Mouse (Mus musculus) midbrain, embryonic 11.5 days (tissue): Measurements from ENCODE around the gene Cdc42se1. TPM values are rescaled to one million over a fixed set of nuclear protein-coding genes. Genes with fewer than 3 reads are reported as not detected.
A peak's percentile ranks its signal among the peaks of the same experiment; 100 is the strongest.

ENCODE experiments used
- ATAC-seq: fragments of 200-750 bp; cut with Nextera tagmentation; 2 replicates; pipeline ENCODE4 v1.8.0; 2017; ENCODE audit warnings: moderate TSS enrichment, moderate library complexity; ENCODE audit not compliant: low FRiP score
- DNase-seq: peaks from one replicate; pipeline ENCODE4 v3.0.0; 2015; ENCODE audit warnings: low spot score; ENCODE audit errors: missing footprints
- H3K27ac ChIP-seq: fragments of 300-500 bp; sonication (generic); 2 replicates; pipeline ENCODE4 v1.5.1; 2014; ENCODE audit warnings: low read depth, low read length
- H3K27me3 ChIP-seq: fragments of 300-500 bp; sonication (generic); 2 replicates; pipeline ENCODE4 v1.6.1; 2014; ENCODE audit warnings: mild to moderate bottlenecking, low read length, moderate library complexity, mixed read lengths; ENCODE audit not compliant: control insufficient read depth, insufficient read depth
- H3K36me3 ChIP-seq: fragments of 300-500 bp; sonication (generic); 2 replicates; pipeline ENCODE4 v1.6.1; 2014; ENCODE audit warnings: mild to moderate bottlenecking, low read length, moderate library complexity, mixed read lengths; ENCODE audit not compliant: control insufficient read depth, insufficient read depth
- H3K4me1 ChIP-seq: fragments of 300-500 bp; sonication (generic); 2 replicates; pipeline ENCODE4 v1.6.1; 2014; ENCODE audit warnings: low read length; ENCODE audit not compliant: control insufficient read depth, insufficient read depth
- H3K4me2 ChIP-seq: fragments of 300-500 bp; sonication (generic); 2 replicates; pipeline ENCODE4 v1.6.1; 2014; ENCODE audit warnings: mild to moderate bottlenecking, moderate library complexity
- H3K4me3 ChIP-seq: fragments of 300-500 bp; sonication (generic); 2 replicates; pipeline ENCODE4 v1.5.1; 2014; ENCODE audit warnings: low read depth, low read length
- H3K9ac ChIP-seq: fragments of 300-500 bp; sonication (generic); 2 replicates; pipeline ENCODE4 v1.6.1; 2014; ENCODE audit warnings: low read length
- H3K9me3 ChIP-seq: fragments of 300-500 bp; sonication (generic); 2 replicates; pipeline ENCODE4 v1.6.1; 2016; ENCODE audit warnings: low read length; ENCODE audit not compliant: control insufficient read depth
- WGBS: fragments of 180-500 bp; shearing (Covaris S2); extraction: QIAGEN DNeasy Blood & Tissue Kit; methylation state at CpG from one replicate; pipeline ENCODE4 v1.1.7; 2014; 5-methylcytosine and 5-hydroxymethylcytosine counted together
- polyA plus RNA-seq: library from polyadenylated mRNA; unstranded; fragments of >200 nt; fragmentation: Nextera tagmentation; extraction: Ambion mirVana; gene quantifications from 2 replicates; pipeline ENCODE4 v1.2.1, GENCODE M21; 2014

The Cdc42se1 gene
- polyA plus RNA-seq, 1 experiment from 2014 or later = 106 TPM

DNA sequence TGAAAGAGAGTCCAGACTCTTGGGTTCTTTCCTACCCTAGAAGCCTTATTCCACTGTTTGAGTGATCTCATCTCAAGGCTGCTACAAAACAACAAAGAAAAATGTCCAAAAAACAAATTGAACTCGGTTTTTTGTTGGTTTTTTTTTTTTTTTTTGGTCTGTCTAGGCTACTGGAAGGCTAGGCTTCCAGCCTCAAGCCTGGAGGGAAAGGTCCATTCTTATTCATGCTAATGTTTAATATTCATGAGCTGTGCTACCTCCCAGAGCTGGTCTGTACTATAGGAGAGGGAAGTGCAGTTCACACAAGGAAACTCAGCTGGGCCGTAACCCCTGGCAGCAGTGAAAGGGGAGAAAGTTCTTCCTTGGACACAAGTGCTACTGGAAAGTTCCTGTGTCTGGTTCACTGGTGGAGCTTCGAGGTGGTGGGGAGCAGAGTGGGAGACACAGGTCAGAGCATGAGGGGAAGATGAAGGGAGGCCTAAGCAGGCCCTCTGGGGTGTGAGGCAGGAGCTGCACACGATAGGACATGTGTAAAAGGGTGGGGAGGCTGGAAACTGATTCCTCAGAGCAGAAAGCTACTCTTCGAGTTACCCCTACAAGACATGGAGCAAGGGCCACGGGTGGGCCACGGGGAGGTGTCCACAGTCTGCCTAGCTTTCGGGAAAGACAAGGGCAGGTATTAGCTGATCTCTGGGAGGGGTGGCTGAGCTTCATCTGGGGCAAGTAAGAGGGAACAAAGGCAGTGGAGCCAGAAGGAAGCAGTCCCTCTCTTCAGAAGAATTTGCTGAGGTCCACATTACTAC, 2.2 kb downstream of the Cdc42se1 start:
- peak; percentile 51 for ATAC-seq
- Histone ChIP-seq H3K27ac (peak overlapping the region; percentile 79), H3K9me3 (no peaks in the 10 kb centered on the region), H3K4me2 (peak overlapping the region; percentile 96), H3K4me3 (peak overlapping the region; percentile 72), H3K27me3 (no peaks in the 10 kb centered on the region), H3K36me3 (peaks cover 35% of the 10 kb centered on the region), H3K9ac (peak overlapping the region; percentile 80), H3K4me1 (peaks cover 23% of the 10 kb centered on the region)
- DNase-seq = peak; percentile 91
- 32% methylated on average over 8 of the region's 8 CpGs for WGBS

DNA sequence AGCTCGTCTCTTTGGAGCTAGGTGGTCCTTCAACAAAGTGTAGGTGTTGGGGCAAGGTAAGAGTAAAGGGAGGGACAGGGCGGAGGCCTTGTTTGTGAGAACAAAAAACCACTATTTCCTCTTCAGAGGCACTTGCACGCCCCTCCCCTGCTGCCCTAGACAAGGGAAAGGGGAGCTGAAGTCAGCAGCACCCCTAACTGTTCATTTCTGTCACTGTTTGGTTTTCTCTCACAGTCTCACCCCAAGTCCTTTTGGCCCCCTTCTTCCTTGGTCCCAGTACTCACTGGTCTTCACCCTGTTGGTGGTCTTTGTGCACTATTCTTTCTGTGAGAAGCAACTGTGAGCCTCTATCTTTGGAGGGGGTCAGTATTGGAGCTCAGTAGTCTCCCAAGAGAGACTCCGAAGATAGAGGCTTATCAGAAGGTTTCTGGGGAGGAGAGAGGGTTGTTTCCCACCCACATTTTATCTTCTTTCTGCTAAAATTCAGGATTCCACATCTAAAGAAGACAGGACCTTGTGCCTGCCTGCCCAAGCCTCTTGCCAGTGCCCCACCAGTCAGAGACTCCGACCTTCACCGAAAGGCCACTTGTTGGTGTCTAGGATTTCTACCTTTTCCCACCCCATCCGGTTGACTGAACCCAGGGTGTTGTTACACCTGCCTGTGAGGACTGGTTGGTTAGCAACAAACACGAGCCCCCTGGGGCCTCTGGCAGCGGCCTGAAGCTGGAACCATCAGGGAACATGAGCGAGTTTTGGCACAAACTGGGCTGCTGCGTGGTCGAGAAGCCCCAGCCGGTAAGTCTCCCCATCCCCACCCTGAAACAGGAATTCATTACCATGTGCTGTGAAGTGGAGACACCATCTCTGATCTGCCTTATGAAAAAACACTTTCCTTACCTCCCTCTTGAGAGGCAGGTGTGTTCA, 3.0 kb downstream of the Cdc42se1 start, which contains the start of gene Mllt11:
Mllt11 (minus strand) TSS at position 874 of the 924 bp plus-strand sequence.
- H3K9ac ChIP-seq = peak within 1 kb of the TSS; percentile 80; the same call in 1 of the 2 replicates
- ATAC-seq = no peak
- peaks cover 36% of the 10 kb centered on the region for H3K36me3 ChIP-seq
- H3K4me2 ChIP-seq = peak within 1 kb of the TSS; percentile 96
- 81% methylated on average over 13 of the region's 13 CpGs for WGBS
- H3K9me3 ChIP-seq = no peaks in the 10 kb centered on the region
- peak within 1 kb of the TSS; percentile 72; the same call in 1 of the 2 replicates for H3K4me3 ChIP-seq
- peak within 1 kb of the TSS; percentile 79; the same call in 1 of the 2 replicates for H3K27ac ChIP-seq
- no peaks in the 10 kb centered on the region for H3K27me3 ChIP-seq
- peaks cover 21% of the 10 kb centered on the region for H3K4me1 ChIP-seq
- DNase-seq = no peak

DNA sequence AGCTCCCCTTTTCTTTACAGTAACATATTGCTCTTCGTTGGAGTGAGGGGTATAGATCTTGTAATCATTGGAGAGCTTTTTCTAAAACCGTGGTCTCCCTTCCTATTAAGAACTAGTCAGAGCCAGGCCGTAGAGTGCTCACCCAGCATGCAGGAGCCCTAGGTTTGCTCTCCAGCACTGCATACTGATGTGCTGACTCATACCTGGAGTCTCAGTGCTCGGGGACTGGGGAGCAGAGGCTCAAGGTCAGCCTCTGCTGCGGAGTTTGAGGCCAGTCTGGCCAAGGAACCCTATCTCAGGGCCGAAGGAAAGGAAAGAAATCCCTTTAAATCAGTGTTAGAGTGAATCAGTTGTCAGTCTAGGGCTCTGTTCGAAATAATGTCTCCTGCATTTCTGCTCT, 4.2 kb downstream of the Cdc42se1 start:
- Histone ChIP-seq H3K27ac (no peak overlapping the region), H3K4me3 (no peak overlapping the region), H3K36me3 (peaks cover 36% of the 10 kb centered on the region), H3K4me1 (peaks cover 17% of the 10 kb centered on the region), H3K9me3 (no peaks in the 10 kb centered on the region), H3K9ac (no peak overlapping the region), H3K4me2 (no peak overlapping the region), H3K27me3 (no peaks in the 10 kb centered on the region)
- WGBS = 93% methylated on average over 7 of the region's 7 CpGs
- DNase-seq (no peak), ATAC-seq (no peak)

DNA sequence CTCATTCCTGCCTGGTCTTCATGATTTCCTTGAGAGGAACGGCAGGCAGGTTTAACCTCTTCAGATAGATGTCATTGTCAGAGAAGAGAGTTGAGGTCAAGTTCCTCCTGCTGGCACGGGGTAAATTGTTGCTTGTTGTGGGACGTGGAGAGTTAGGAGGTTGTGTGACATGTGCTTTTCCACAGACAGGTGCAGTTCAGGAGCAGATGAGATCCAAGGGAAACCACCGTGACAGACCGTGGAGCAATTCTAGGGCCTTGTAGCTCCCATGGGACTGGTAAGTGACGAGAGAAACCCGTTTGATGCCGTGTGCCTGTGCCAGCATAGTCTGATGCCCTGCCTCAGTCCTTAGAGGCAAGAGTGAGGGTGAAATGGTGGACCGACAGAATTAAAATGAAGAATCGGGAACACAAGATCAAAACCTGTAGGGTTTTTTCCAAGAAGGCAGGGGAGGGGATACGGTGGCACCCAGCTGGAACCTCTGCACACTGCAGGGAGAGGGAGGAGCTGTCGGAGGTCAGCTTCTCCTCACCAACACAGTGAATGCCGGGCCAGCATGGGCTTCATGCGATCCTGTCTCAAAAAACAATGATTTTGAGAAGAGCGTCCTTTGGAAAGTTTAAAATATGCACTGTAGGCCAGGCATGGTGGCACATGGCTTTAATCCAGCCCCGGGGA, 4.9 kb downstream of the Cdc42se1 start:
- no peaks in the 10 kb centered on the region for H3K9me3 ChIP-seq
- H3K27ac ChIP-seq = no peak overlapping the region
- peaks cover 41% of the 10 kb centered on the region for H3K36me3 ChIP-seq
- 92% methylated on average over 16 of the region's 16 CpGs for WGBS
- H3K9ac ChIP-seq = no peak overlapping the region
- H3K4me2 ChIP-seq = no peak overlapping the region
- no peak overlapping the region for H3K4me3 ChIP-seq
- DNase-seq (no peak), ATAC-seq (no peak)
- H3K4me1 ChIP-seq = peaks cover 17% of the 10 kb centered on the region
- H3K27me3 ChIP-seq = no peaks in the 10 kb centered on the region

- H3K27ac ChIP-seq = no peak overlapping the region
- ATAC-seq (no peak), DNase-seq (no peak)
- H3K4me3 ChIP-seq = no peak overlapping the region
- no peak overlapping the region for H3K4me2 ChIP-seq
- H3K9ac ChIP-seq = no peak overlapping the region
- H3K4me1 ChIP-seq = peaks cover 10% of the 10 kb centered on the region
- H3K9me3 ChIP-seq = no peaks in the 10 kb centered on the region
- no peaks in the 10 kb centered on the region for H3K27me3 ChIP-seq
- H3K36me3 ChIP-seq = peaks cover 41% of the 10 kb centered on the region
- WGBS = 82% methylated on average over 23 of the region's 23 CpGs
Measured at GRCm38 (mm10) chr3:95235386-95236301, 7.1 kb downstream of the Cdc42se1 start.

DNA sequence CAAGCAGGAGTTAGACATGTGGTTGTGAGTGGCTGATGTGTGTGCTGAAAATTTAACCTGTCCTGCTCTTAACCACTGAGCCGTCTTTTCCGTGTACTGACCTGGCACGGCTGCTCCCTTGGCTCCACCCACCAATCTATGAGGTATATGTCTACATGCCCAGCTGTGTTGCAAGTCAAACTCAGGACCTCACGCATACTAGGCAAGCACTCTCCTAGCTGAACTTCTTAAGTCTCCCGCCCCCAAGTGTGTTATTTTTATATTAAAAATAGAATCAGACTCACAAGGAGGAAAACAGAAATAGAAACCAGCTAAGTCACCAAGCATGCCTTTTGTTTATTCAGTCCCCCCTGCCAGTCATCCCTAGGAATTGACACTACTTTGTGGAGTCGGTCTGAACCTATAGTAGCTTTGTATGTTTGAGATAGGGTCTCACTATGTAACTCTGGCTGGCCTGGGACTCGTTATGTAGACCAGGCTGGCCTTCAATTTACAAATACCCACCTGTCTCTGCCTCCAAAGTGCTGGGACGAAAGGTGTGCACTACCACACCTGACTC, 9.1 kb downstream of the Cdc42se1 start:
- no peaks in the 10 kb centered on the region for H3K27me3 ChIP-seq
- no peak overlapping the region for H3K9ac ChIP-seq
- WGBS = 93% methylated on average over 8 of the region's 8 CpGs
- peaks cover 34% of the 10 kb centered on the region for H3K36me3 ChIP-seq
- no peak overlapping the region for H3K4me3 ChIP-seq
- H3K4me2 ChIP-seq = no peak overlapping the region
- ATAC-seq = no peak
- H3K27ac ChIP-seq = no peak overlapping the region
- no peak for DNase-seq
- H3K4me1 ChIP-seq = 0 out of 2 replicates have a peak, but pooled peaks cover 2% of the 10 kb centered on the region
- H3K9me3 ChIP-seq = no peaks in the 10 kb centered on the region

DNA sequence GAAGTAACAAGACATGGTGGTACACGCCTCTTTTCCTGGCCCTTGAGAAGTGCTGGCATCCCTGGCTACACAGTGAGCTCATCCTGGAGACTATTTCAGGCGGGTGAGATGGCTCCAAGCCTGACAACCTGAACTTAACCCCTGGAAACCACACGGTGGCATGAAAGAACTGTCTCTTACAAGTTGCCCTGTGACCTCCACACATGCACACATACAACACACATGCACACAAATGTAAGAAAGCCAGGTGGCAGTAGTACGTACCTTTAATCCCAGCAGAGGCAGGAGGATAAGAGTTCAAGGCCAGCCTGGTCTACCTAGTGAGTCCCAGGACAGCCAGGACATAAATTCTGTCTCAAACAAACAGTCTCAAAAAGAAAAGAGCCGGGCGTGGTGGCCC, 10.5 kb downstream of the Cdc42se1 start:
- 90% methylated on average over 6 of the region's 6 CpGs for WGBS
- Histone ChIP-seq H3K27ac (no peak overlapping the region), H3K9me3 (no peaks in the 10 kb centered on the region), H3K27me3 (no peaks in the 10 kb centered on the region), H3K36me3 (peaks cover 22% of the 10 kb centered on the region), H3K4me1 (0 out of 2 replicates have a peak, but pooled peaks cover 2% of the 10 kb centered on the region), H3K4me3 (no peak overlapping the region), H3K9ac (no peak overlapping the region), H3K4me2 (no peak overlapping the region)
- ATAC-seq = no peak
- no peak for DNase-seq

GRCm38 (mm10) chr3:95239971-95240370, 11.4 kb downstream of the Cdc42se1 start:
- DNase-seq = no peak
- H3K36me3 ChIP-seq = peaks cover 15% of the 10 kb centered on the region
- no peak for ATAC-seq
- H3K27me3 ChIP-seq = no peaks in the 10 kb centered on the region
- H3K4me3 ChIP-seq = no peak overlapping the region
- no peak overlapping the region for H3K4me2 ChIP-seq
- 0 out of 2 replicates have a peak, but pooled peaks cover 2% of the 10 kb centered on the region for H3K4me1 ChIP-seq
- H3K9me3 ChIP-seq = no peaks in the 10 kb centered on the region
- no peak overlapping the region for H3K9ac ChIP-seq
- 91% methylated on average over 12 of the region's 12 CpGs for WGBS
- no peak overlapping the region for H3K27ac ChIP-seq
